Mouse (Mus musculus) layer of hippocampus, adult 2 months (tissue): ENCODE data around the gene Bphl. TPM values are rescaled to one million over a fixed set of nuclear protein-coding genes. Genes with fewer than 3 reads are reported as not detected.

Source experiments
- DNase-seq, 2 experiments: peaks; one replicate each; pipeline ENCODE4 v3.0.0; 2022; ENCODE audit warnings: low spot score in 2 of 2
- H3K27ac ChIP-seq: fragments of 200-600 bp; 2 replicates; pipeline ENCODE4 v1.8.1; 2022
- H3K4me3 ChIP-seq: fragments of 200-600 bp; 2 replicates; pipeline ENCODE4 v1.8.1; 2022; ENCODE audit warnings: mild to moderate bottlenecking
- CTCF ChIP-seq: fragments of 200-600 bp; conservative IDR thresholded peaks from 2 replicates; pipeline ENCODE4 v1.8.1; 2022; ENCODE audit warnings: antibody characterized with exemption, mild to moderate bottlenecking, moderate library complexity
- total RNA-seq, 2 experiments: library from RNA; stranded (reverse); gene quantifications; 2 replicates each; pipeline ENCODE4 v1.2.3; 2021

Gene Bphl
- total RNA-seq, 2 experiments from 2014 or later = 50.8 to 51.9 TPM

DNA sequence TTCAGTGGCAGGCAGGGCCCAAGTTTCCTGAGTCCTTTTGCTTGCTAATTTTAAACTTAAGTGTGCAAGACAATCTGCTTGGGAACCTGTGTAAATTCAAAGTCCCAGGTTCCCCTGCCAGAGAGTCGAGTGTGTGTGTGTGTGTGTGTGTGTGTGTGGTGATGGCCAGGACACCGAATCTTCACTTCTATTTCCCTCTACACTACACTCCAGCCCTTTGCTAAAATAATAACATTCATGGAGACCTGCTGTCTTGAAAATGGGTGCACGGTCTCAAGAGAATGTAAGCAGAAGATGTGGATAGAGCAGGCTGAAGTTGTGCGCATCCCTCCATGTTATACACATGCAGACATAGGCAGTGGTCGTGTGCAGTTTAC is 647 bp downstream of the Bphl start:
- no peak for TF ChIP-seq CTCF
- H3K4me3 ChIP-seq = peak overlapping the region; percentile 81
- DNase-seq = no peak
- H3K27ac ChIP-seq = peak overlapping the region; percentile 97

DNA sequence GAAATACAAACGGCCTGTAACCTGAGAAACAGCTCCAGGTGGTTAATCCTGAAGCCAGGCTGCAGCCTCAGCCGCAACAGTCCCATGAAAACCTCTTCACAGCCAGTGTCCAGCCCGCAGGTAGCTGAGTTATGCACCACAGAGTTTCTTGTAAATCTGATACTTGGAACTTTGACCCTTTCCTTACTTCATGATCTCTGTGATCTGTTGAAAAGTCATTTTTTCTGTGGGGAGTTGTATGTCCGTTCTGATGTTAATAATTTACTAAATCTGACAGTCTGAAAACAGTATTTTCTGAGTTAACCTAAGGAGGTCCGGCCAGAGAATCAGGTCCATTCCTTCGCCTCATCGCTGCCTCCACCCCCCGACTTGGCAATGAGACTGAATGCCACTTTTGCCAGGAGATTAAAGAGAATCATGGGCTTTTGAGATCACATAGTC is 1.5 kb downstream of the Bphl start:
- TF ChIP-seq CTCF = no peak
- Histone ChIP-seq H3K27ac (no peak overlapping the region), H3K4me3 (peak overlapping the region; percentile 81)
- no peak for DNase-seq

DNA sequence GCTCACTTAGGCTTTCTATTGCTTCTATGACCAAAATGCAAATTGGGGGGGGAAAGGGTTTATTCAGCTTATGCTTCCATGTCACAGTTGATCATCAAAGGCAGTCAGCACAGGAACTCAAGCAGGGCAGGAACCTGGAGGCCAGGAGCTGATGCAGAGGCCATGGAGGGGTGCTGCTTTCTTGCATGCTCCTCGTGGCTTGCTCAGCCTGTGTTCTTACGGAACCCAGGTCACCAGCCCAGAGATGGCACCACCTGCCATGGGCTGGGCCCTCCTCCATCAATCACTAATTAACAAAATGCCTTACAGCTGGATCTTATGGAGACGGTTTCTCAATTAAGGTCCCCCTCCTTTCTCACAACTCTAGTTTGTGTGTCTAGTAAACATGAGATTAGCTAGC is 2.7 kb downstream of the Bphl start:
- Histone ChIP-seq H3K27ac (no peak overlapping the region), H3K4me3 (no peak overlapping the region)
- no peak for DNase-seq
- no peak for TF ChIP-seq CTCF

GRCm38 (mm10) chr13:34043716-34044393 is 6.5 kb downstream of the Bphl start:
- no peak for DNase-seq
- Histone ChIP-seq H3K27ac (no peak overlapping the region), H3K4me3 (no peak overlapping the region)
- no peak for TF ChIP-seq CTCF

GRCm38 (mm10) chr13:34045511-34046249 is 8.3 kb downstream of the Bphl start:
- no peak overlapping the region for H3K27ac ChIP-seq
- TF ChIP-seq CTCF = no peak
- no peak for DNase-seq
- no peak overlapping the region for H3K4me3 ChIP-seq

DNA sequence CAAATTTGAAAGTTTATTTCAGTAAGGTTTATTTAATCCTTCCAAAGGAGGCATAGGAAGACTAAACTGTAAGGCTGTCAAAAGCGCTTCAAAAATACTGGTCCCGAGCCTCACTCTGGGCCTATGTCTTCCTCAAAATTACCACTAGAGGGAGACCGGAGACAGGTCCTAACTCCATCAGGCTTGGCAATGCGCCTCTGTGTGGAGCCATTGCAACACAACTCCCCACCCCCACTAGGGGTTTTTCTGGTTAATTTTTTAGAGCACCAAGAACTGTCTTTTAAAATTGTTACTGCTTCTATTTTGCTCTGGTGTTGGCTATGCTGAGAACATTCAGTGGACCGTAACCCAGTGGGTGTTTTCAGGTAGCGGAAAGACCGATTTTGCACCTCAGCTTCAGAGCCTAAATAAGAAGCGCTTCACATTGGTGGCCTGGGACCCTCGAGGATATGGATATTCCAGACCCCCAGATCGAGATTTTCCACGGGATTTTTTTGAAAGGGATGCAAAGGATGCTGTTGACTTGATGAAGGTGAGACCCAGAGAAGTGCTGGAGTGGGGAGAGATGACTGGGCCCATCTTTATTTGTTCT is 9.1 kb downstream of the Bphl start:
- H3K4me3 ChIP-seq = no peak overlapping the region
- DNase-seq = peak; percentile 87
- H3K27ac ChIP-seq = peak overlapping the region; percentile 24; the same call in 1 of the 2 replicates
- peak; percentile 97 for TF ChIP-seq CTCF

GRCm38 (mm10) chr13:34047526-34047925 is 10.1 kb downstream of the Bphl start:
- DNase-seq = no peak
- no peak for TF ChIP-seq CTCF
- Histone ChIP-seq H3K27ac (no peak overlapping the region), H3K4me3 (no peak overlapping the region)

DNA sequence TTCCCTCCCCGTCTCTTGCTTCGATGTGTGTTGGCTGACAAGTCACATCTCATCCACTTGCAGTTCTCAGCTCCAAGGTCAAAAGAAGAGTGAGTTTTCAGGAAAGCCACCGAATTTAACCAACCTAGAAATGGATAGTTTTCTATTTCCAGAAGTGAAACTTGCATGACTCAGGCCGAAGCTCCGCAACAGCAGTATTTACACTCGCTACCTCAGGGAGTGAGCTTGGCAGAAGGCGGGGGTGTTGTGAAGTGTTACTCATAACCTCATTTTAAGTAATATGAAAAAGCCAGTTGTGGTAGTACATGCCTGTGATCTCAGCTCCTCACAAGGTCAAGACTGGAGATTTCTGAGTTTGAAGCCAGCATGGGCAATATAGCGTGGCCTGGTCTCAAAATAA is 13.1 kb downstream of the Bphl start:
- Histone ChIP-seq H3K4me3 (no peak overlapping the region), H3K27ac (no peak overlapping the region)
- TF ChIP-seq CTCF = no peak
- no peak for DNase-seq

GRCm38 (mm10) chr13:34051692-34052091 is 14.3 kb downstream of the Bphl start:
- DNase-seq = no peak
- no peak overlapping the region for H3K4me3 ChIP-seq
- H3K27ac ChIP-seq = no peak overlapping the region
- TF ChIP-seq CTCF = no peak

DNA sequence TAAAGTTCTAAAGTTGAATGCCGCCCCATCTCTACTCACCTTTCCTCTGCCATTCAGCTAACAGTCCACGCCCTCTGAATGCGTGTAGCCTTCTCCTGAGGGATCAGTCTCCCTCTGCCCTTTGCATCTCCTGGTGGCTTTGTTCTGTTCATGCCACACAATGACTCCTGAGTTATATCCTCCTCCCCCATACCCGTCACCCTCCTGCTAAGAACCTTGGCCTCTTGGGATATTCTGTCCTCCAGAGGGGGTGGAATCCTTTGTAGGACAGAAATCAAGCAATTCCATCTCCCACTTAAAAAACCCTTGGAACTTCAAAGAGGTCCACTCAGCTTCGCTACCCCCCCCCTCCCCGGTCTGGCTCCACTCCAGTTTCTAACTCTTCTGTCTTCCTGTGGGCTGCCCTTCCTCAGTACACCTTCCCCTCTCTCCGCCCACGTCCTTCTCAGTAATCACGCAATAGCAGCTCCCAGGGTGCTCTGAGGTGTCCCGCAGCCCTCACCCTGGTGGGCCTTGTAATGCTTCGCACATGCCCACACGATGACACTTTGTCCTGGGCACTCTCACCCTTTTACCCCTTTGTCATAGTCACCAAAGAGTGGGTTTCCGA is 16.4 kb downstream of the Bphl start:
- no peak overlapping the region for H3K4me3 ChIP-seq
- H3K27ac ChIP-seq = no peak overlapping the region
- no peak for DNase-seq
- TF ChIP-seq CTCF = no peak

GRCm38 (mm10) chr13:34054391-34054790 is 17.0 kb downstream of the Bphl start:
- DNase-seq = no peak
- H3K4me3 ChIP-seq = no peak overlapping the region
- no peak for TF ChIP-seq CTCF
- H3K27ac ChIP-seq = no peak overlapping the region

- H3K27ac ChIP-seq = no peak overlapping the region
- no peak for TF ChIP-seq CTCF
- H3K4me3 ChIP-seq = no peak overlapping the region
- no peak for DNase-seq
Measured at GRCm38 (mm10) chr13:34054983-34055382, 17.6 kb downstream of the Bphl start.

GRCm38 (mm10) chr13:34057252-34057651 is 19.9 kb downstream of the Bphl start:
- no peak overlapping the region for H3K4me3 ChIP-seq
- no peak for DNase-seq
- no peak for TF ChIP-seq CTCF
- H3K27ac ChIP-seq = no peak overlapping the region
